Mouse (Mus musculus) E14TG2a.4 (cell line): ENCODE measurements around the gene Mrps14.

Source experiments
- H3K27me3 ChIP-seq: 2 replicates; pipeline ENCODE4 v1.6.1; 2014; ENCODE audit warnings: low read length, control low read depth; ENCODE audit not compliant: insufficient read depth
- H3K36me3 ChIP-seq: 2 replicates; pipeline ENCODE4 v1.6.1; 2014; ENCODE audit warnings: low read length, control low read depth; ENCODE audit not compliant: insufficient read depth
- H3K4me1 ChIP-seq: replicated peaks from 2 replicates; pipeline ENCODE4 v1.6.1; 2014; ENCODE audit warnings: low read depth, low read length, control low read depth
- H3K4me3 ChIP-seq: replicated peaks from 2 replicates; pipeline ENCODE4 v1.5.1; 2014; ENCODE audit warnings: mild to moderate bottlenecking, low read length
- H3K9me3 ChIP-seq: 2 replicates; pipeline ENCODE4 v1.6.1; 2014; ENCODE audit warnings: low read length, control low read depth
- CTCF ChIP-seq: conservative IDR thresholded peaks from 2 replicates; pipeline ENCODE4 v1.5.1; 2014; ENCODE audit warnings: low read length
- NANOG ChIP-seq: IDR thresholded peaks from 2 replicates; pipeline ENCODE4 v1.6.1; 2014; ENCODE audit warnings: borderline replicate concordance, low read length, mixed read lengths
- POU5F1 ChIP-seq: IDR thresholded peaks from 2 replicates; pipeline ENCODE4 v1.6.1; 2014; ENCODE audit warnings: low read length, borderline replicate concordance

Gene Mrps14

GRCm38 (mm10) chr1:160233921-160234320 lies 38.9 kb downstream of the Mrps14 start:
- Histone ChIP-seq H3K9me3 (no peaks in the 10 kb centered on the region), H3K4me1 (no peaks in the 10 kb centered on the region), H3K4me3 (no peak overlapping the region), H3K27me3 (no peaks in the 10 kb centered on the region), H3K36me3 (no peaks in the 10 kb centered on the region)
- no peak for TF ChIP-seq CTCF
- TF ChIP-seq NANOG: no peak
- TF ChIP-seq POU5F1: no peak

GRCm38 (mm10) chr1:160237981-160238380 lies 43.0 kb downstream of the Mrps14 start:
- H3K36me3 ChIP-seq: no peaks in the 10 kb centered on the region
- H3K9me3 ChIP-seq: no peaks in the 10 kb centered on the region
- no peak for TF ChIP-seq CTCF
- H3K4me1 ChIP-seq: no peaks in the 10 kb centered on the region
- no peaks in the 10 kb centered on the region for H3K27me3 ChIP-seq
- no peak overlapping the region for H3K4me3 ChIP-seq

GRCm38 (mm10) chr1:160238852-160239443 lies 43.9 kb downstream of the Mrps14 start:
- H3K4me1 ChIP-seq: no peaks in the 10 kb centered on the region
- TF ChIP-seq POU5F1 (no peak), NANOG (no peak), CTCF (no peak)

GRCm38 (mm10) chr1:160240091-160240490 lies 45.1 kb downstream of the Mrps14 start:
- Histone ChIP-seq H3K27me3 (no peaks in the 10 kb centered on the region), H3K9me3 (no peaks in the 10 kb centered on the region), H3K4me3 (no peak overlapping the region), H3K4me1 (no peaks in the 10 kb centered on the region), H3K36me3 (no peaks in the 10 kb centered on the region)
- TF ChIP-seq NANOG: no peak
- TF ChIP-seq POU5F1: no peak
- no peak for TF ChIP-seq CTCF

More at GRCm38 (mm10) chr1:160238852-160239443, 43.9 kb downstream of the Mrps14 start:
- H3K9me3 ChIP-seq: no peaks in the 10 kb centered on the region
- H3K27me3 ChIP-seq: no peaks in the 10 kb centered on the region
- H3K36me3 ChIP-seq: no peaks in the 10 kb centered on the region
- H3K4me3 ChIP-seq: no peak overlapping the region

- TF ChIP-seq CTCF (no peak), POU5F1 (no peak)
- Histone ChIP-seq H3K4me1 (no peaks in the 10 kb centered on the region), H3K27me3 (no peaks in the 10 kb centered on the region), H3K9me3 (no peaks in the 10 kb centered on the region), H3K36me3 (no peaks in the 10 kb centered on the region), H3K4me3 (no peak overlapping the region)
Measured at GRCm38 (mm10) chr1:160244689-160245088, 49.7 kb downstream of the Mrps14 start.

- Histone ChIP-seq H3K27me3 (no peaks in the 10 kb centered on the region), H3K9me3 (no peaks in the 10 kb centered on the region), H3K36me3 (no peaks in the 10 kb centered on the region), H3K4me1 (no peaks in the 10 kb centered on the region), H3K4me3 (no peak overlapping the region)
- TF ChIP-seq NANOG: no peak
- TF ChIP-seq POU5F1: no peak
- TF ChIP-seq CTCF: no peak
Measured at GRCm38 (mm10) chr1:160245954-160246353, 50.9 kb downstream of the Mrps14 start.

GRCm38 (mm10) chr1:160246844-160247243 lies 51.8 kb downstream of the Mrps14 start:
- Histone ChIP-seq H3K4me1 (no peaks in the 10 kb centered on the region), H3K4me3 (no peak overlapping the region), H3K27me3 (no peaks in the 10 kb centered on the region), H3K36me3 (no peaks in the 10 kb centered on the region), H3K9me3 (no peaks in the 10 kb centered on the region)
- TF ChIP-seq NANOG (no peak), POU5F1 (no peak), CTCF (no peak)

GRCm38 (mm10) chr1:160247473-160247872 lies 52.5 kb downstream of the Mrps14 start:
- no peaks in the 10 kb centered on the region for H3K27me3 ChIP-seq
- no peak overlapping the region for H3K4me3 ChIP-seq
- no peaks in the 10 kb centered on the region for H3K4me1 ChIP-seq
- H3K36me3 ChIP-seq: no peaks in the 10 kb centered on the region
- H3K9me3 ChIP-seq: no peaks in the 10 kb centered on the region
- TF ChIP-seq POU5F1 (no peak), NANOG (no peak), CTCF (no peak)

GRCm38 (mm10) chr1:160249786-160250185 lies 54.8 kb downstream of the Mrps14 start:
- TF ChIP-seq POU5F1 (no peak), NANOG (no peak), CTCF (no peak)
- no peaks in the 10 kb centered on the region for H3K4me1 ChIP-seq
- H3K27me3 ChIP-seq: no peaks in the 10 kb centered on the region
- H3K4me3 ChIP-seq: no peak overlapping the region
- H3K9me3 ChIP-seq: no peaks in the 10 kb centered on the region
- no peaks in the 10 kb centered on the region for H3K36me3 ChIP-seq
